Mouse (Mus musculus): Measurements from ENCODE around the gene Plcb4. TPM values are rescaled to one million over a fixed set of nuclear protein-coding genes. Genes with fewer than 3 reads are reported as not detected.

Gene Plcb4
- total and polyA plus RNA-seq, 2 experiments from 2014 or later = 31.4 to 66.6 TPM

- TF ChIP-seq CTCF (IDR thresholded peaks at IDR 0.05) = no peak
- H3K27ac ChIP-seq (ENCODE audit: low read depth, low read length) = no peak overlapping the region
- peaks cover 7% of the 10 kb centered on the region; the same call in 1 of the 2 replicates for H3K4me1 ChIP-seq (ENCODE audit: insufficient read depth, low read length)
- H3K9me3 ChIP-seq (ENCODE audit: low read length) = no peaks in the 10 kb centered on the region
- no peak overlapping the region for H3K9ac ChIP-seq (replicated peaks; ENCODE audit: low read length, poor library complexity, severe bottlenecking)
- no peaks in the 10 kb centered on the region for H3K36me3 ChIP-seq (ENCODE audit: insufficient read depth, low read length)
- WGBS = 69% methylated on average over 10 of the region's 10 CpGs
- ATAC-seq (ENCODE audit: low FRiP score) (no peak), DNase-seq (ENCODE audit: low spot score) (no peak)
- no peak overlapping the region for H3K4me2 ChIP-seq (ENCODE audit: low read depth, low read length, poor library complexity, severe bottlenecking)
- H3K4me3 ChIP-seq (ENCODE audit: low read depth, low read length) = no peak overlapping the region
- H3K27me3 ChIP-seq (ENCODE audit: insufficient read depth, low read length) = no peaks in the 10 kb centered on the region
These were observed 140.4 kb downstream of the Plcb4 start for GRCm38 (mm10) chr2:135799149-135799770.

- H3K4me3 ChIP-seq (ENCODE audit: low read depth, low read length) = no peak overlapping the region
These were observed 141.6 kb downstream of the Plcb4 start for GRCm38 (mm10) chr2:135800385-135800784.

GRCm38 (mm10) chr2:135802878-135803450, 144.2 kb downstream of the Plcb4 start:
- H3K4me2 ChIP-seq (ENCODE audit: low read depth, low read length, poor library complexity, severe bottlenecking) = no peak overlapping the region
- no peaks in the 10 kb centered on the region for H3K36me3 ChIP-seq (ENCODE audit: insufficient read depth, low read length)
- H3K9me3 ChIP-seq (ENCODE audit: low read length) = no peaks in the 10 kb centered on the region
- H3K4me1 ChIP-seq (ENCODE audit: insufficient read depth, low read length) = peaks cover 3% of the 10 kb centered on the region; the same call in 1 of the 2 replicates
- TF ChIP-seq CTCF (IDR thresholded peaks at IDR 0.05) = no peak
- no peak overlapping the region for H3K4me3 ChIP-seq (ENCODE audit: low read depth, low read length)
- 81% methylated on average over 9 of the region's 9 CpGs for WGBS
- no peaks in the 10 kb centered on the region for H3K27me3 ChIP-seq (ENCODE audit: insufficient read depth, low read length)
- H3K27ac ChIP-seq (ENCODE audit: low read depth, low read length) = no peak overlapping the region
- DNase-seq (ENCODE audit: low spot score) (no peak), ATAC-seq (ENCODE audit: low FRiP score) (no peak)
- H3K9ac ChIP-seq (replicated peaks; ENCODE audit: low read length, poor library complexity, severe bottlenecking) = no peak overlapping the region

More at GRCm38 (mm10) chr2:135800385-135800784, 141.6 kb downstream of the Plcb4 start:
- WGBS = 63% methylated on average over 6 of the region's 6 CpGs
- ATAC-seq (ENCODE audit: low FRiP score) (peak; percentile 38; the same call in 1 of the 2 replicates), DNase-seq (ENCODE audit: low spot score) (peak; percentile 37)
- no peaks in the 10 kb centered on the region for H3K36me3 ChIP-seq (ENCODE audit: insufficient read depth, low read length)
- TF ChIP-seq CTCF (IDR thresholded peaks at IDR 0.05) = no peak
- no peak overlapping the region for H3K27ac ChIP-seq (ENCODE audit: low read depth, low read length)
- H3K4me2 ChIP-seq (ENCODE audit: low read depth, low read length, poor library complexity, severe bottlenecking) = no peak overlapping the region
- no peaks in the 10 kb centered on the region for H3K9me3 ChIP-seq (ENCODE audit: low read length)
- peaks cover 7% of the 10 kb centered on the region; the same call in 1 of the 2 replicates for H3K4me1 ChIP-seq (ENCODE audit: insufficient read depth, low read length)
- H3K27me3 ChIP-seq (ENCODE audit: insufficient read depth, low read length) = no peaks in the 10 kb centered on the region
- no peak overlapping the region for H3K9ac ChIP-seq (replicated peaks; ENCODE audit: low read length, poor library complexity, severe bottlenecking)

- 85% methylated on average over 15 of the region's 15 CpGs for WGBS
- Histone ChIP-seq H3K36me3 (ENCODE audit: insufficient read depth, low read length) (no peaks in the 10 kb centered on the region), H3K27me3 (ENCODE audit: insufficient read depth, low read length) (no peaks in the 10 kb centered on the region), H3K4me3 (ENCODE audit: low read depth, low read length) (no peak overlapping the region), H3K9me3 (ENCODE audit: low read length) (no peaks in the 10 kb centered on the region), H3K27ac (ENCODE audit: low read depth, low read length) (no peak overlapping the region), H3K9ac (replicated peaks; ENCODE audit: low read length, poor library complexity, severe bottlenecking) (no peak overlapping the region), H3K4me2 (ENCODE audit: low read depth, low read length, poor library complexity, severe bottlenecking) (no peak overlapping the region), H3K4me1 (ENCODE audit: insufficient read depth, low read length) (no peaks in the 10 kb centered on the region)
- no peak for TF ChIP-seq CTCF (IDR thresholded peaks at IDR 0.05)
- ATAC-seq (ENCODE audit: low FRiP score) = no peak
- no peak for DNase-seq (ENCODE audit: low spot score)
These were observed 147.2 kb downstream of the Plcb4 start for GRCm38 (mm10) chr2:135805748-135806685.

GRCm38 (mm10) chr2:135808342-135808741, 149.5 kb downstream of the Plcb4 start:
- no peak for TF ChIP-seq CTCF (IDR thresholded peaks at IDR 0.05)
- H3K27me3 ChIP-seq (ENCODE audit: insufficient read depth, low read length) = no peaks in the 10 kb centered on the region
- 93% methylated on average over 4 of the region's 4 CpGs for WGBS

More at GRCm38 (mm10) chr2:135808342-135808741, 149.5 kb downstream of the Plcb4 start:
- Histone ChIP-seq H3K4me3 (ENCODE audit: low read depth, low read length) (no peak overlapping the region), H3K4me1 (ENCODE audit: insufficient read depth, low read length) (no peaks in the 10 kb centered on the region), H3K9ac (replicated peaks; ENCODE audit: low read length, poor library complexity, severe bottlenecking) (no peak overlapping the region), H3K27ac (ENCODE audit: low read depth, low read length) (no peak overlapping the region), H3K4me2 (ENCODE audit: low read depth, low read length, poor library complexity, severe bottlenecking) (no peak overlapping the region), H3K9me3 (ENCODE audit: low read length) (no peaks in the 10 kb centered on the region), H3K36me3 (ENCODE audit: insufficient read depth, low read length) (no peaks in the 10 kb centered on the region)
- ATAC-seq (ENCODE audit: low FRiP score) (no peak), DNase-seq (ENCODE audit: low spot score) (no peak)
